Mouse (Mus musculus) lung, adult 2 months (tissue): ENCODE results near the gene Gm10134.
"Not testable (repeated sequence)": the region's sequence is repeated elsewhere in the genome, so short reads cannot be mapped to it uniquely, and the experiment has no call there.

ENCODE experiments used
- CTCF ChIP-seq: fragments of 200-500 bp; IDR thresholded peaks from 2 replicates; pipeline ENCODE4 v1.5.1; 2011; ENCODE audit warnings: mild to moderate bottlenecking, low read length, control low read depth; ENCODE audit not compliant: insufficient read depth
- POLR2A ChIP-seq: fragments of 200-500 bp; IDR thresholded peaks from 2 replicates; pipeline ENCODE4 v1.6.1; 2011; ENCODE audit warnings: low read depth, mild to moderate bottlenecking, control low read depth, low read length, borderline replicate concordance; ENCODE audit errors: extremely low read depth

DNA sequence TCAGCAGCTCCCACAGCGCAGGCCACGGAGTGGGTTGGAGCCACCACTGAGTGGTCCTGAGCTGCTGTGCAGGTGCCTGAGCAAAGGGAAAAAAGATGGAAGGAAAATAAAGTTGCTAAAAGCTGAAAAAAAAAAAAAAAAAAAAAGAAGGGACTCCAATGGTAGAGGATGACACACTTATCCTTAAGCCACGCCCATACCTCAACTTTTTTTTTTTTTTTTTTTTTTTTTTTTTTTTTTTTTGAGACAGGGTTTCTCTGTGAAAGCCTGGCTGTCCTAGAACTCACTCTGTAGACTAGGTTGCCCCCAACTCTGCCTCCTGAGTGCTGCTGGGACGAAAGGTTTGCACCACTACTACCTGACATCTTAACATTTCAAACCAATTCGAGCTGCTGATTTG lies 27.9 kb upstream of the Gm10134 start:
- not testable (repeated sequence) for TF ChIP-seq CTCF, POLR2A
